Comparison of ENCODE assay signal across 10 mouse cellular contexts in genomic region chr1:23656302-23656701, GRCm38 (mm10).
DNase-seq lines count a peak whose midpoint lies in the region; ATAC-seq and TF ChIP-seq lines count a peak whose summit lies in the region.
"Had no signal": no experiment of that assay in that cellular context is flagged by ENCODE, and none has a peak within 500 bp of the region (broad histone marks: within the 10 kb centered on the region; RNA-seq: fewer than 3 reads in every experiment).

No protein-coding gene starts in this region.

- peak overlapping the region; percentile 4; the same call in 1 of the 2 replicates for H3K4me2 ChIP-seq in kidney, embryonic 16.5 days (replicated peaks; ENCODE audit: low read depth, low read length)
- H3K4me2 ChIP-seq in hindbrain, postnatal 0 days (ENCODE audit: low read depth, low read length), result peak overlapping the region; percentile 46
- peak overlapping the region; percentile 39 for H3K4me2 ChIP-seq in midbrain, embryonic 15.5 days

- H3K4me3 ChIP-seq in kidney, embryonic 16.5 days (ENCODE audit: low read length), result peak overlapping the region; percentile 6; the same call in 1 of the 2 replicates
- H3K4me3 ChIP-seq in hindbrain, postnatal 0 days (ENCODE audit: low read length), result no peak overlapping the region
- H3K4me3 ChIP-seq in midbrain, embryonic 15.5 days, result peak overlapping the region; percentile 6; the same call in 1 of the 2 replicates

- no peaks in the 10 kb centered on the region for H3K9me3 ChIP-seq in kidney, embryonic 16.5 days (ENCODE audit: low read length)
- H3K9me3 ChIP-seq in hindbrain, postnatal 0 days (ENCODE audit: low read length), result no peaks in the 10 kb centered on the region
- H3K9me3 ChIP-seq in midbrain, embryonic 15.5 days, result no peaks in the 10 kb centered on the region

- no peaks in the 10 kb centered on the region for H3K4me1 ChIP-seq in kidney, embryonic 16.5 days (ENCODE audit: insufficient read depth, low read length)
- 0 out of 2 replicates have a peak, but pooled peaks cover 6% of the 10 kb centered on the region for H3K4me1 ChIP-seq in hindbrain, postnatal 0 days (ENCODE audit: insufficient read depth, low read length)
- peaks cover 9% of the 10 kb centered on the region; the same call in 1 of the 2 replicates for H3K4me1 ChIP-seq in midbrain, embryonic 15.5 days

- no peak overlapping the region for H3K9ac ChIP-seq in kidney, embryonic 16.5 days (replicated peaks; ENCODE audit: low read length)
- no peak overlapping the region for H3K9ac ChIP-seq in hindbrain, postnatal 0 days (replicated peaks; ENCODE audit: low read length)
- H3K9ac ChIP-seq in midbrain, embryonic 15.5 days, result no peak overlapping the region
- H3K9ac ChIP-seq: liver, embryonic 14.5 days had no signal

- no peaks in the 10 kb centered on the region for H3K36me3 ChIP-seq in kidney, embryonic 16.5 days (ENCODE audit: insufficient read depth, low read length)
- H3K36me3 ChIP-seq in hindbrain, postnatal 0 days (ENCODE audit: insufficient read depth, low read length), result no peaks in the 10 kb centered on the region
- H3K36me3 ChIP-seq in midbrain, embryonic 15.5 days (replicated peaks), result no peaks in the 10 kb centered on the region

- 59% methylated on average over 12 of the region's 12 CpGs for WGBS in kidney, embryonic 16.5 days
- whole genome bisulfite sequencing in hindbrain, postnatal 0 days, result 16% methylated on average over 12 of the region's 12 CpGs
- WGBS in midbrain, embryonic 15.5 days, result 20% methylated on average over 12 of the region's 12 CpGs

- ATAC-seq in kidney, embryonic 16.5 days (ENCODE audit: low FRiP score, low TSS enrichment), result no peak
- 0 out of 2 replicates have a peak, but pooled peaks have one; percentile 46 for ATAC-seq in hindbrain, postnatal 0 days
- peak; percentile 89 for ATAC-seq in midbrain, embryonic 15.5 days (replicated peaks)
- ATAC-seq in activated CD4-positive, CD25-positive, alpha-beta regulatory T cell, adult 4 months, result no peak
- ATAC-seq: CD4-positive, CD25-positive, alpha-beta regulatory T cell, adult 4 months had no signal

- no peak overlapping the region for H3K27ac ChIP-seq in kidney, embryonic 16.5 days (ENCODE audit: low read length)
- peak overlapping the region; percentile 23; the same call in 1 of the 2 replicates for H3K27ac ChIP-seq in hindbrain, postnatal 0 days
- H3K27ac ChIP-seq in midbrain, embryonic 15.5 days, result peak overlapping the region; percentile 73
- H3K27ac ChIP-seq: liver, embryonic 14.5 days had no signal

- DNase-seq in kidney, adult 11 months, result no peak
- peak; percentile 37 for DNase-seq in embryo, embryonic 11 days
- peak; percentile 45 for DNase-seq in hindbrain, postnatal 0 days (ENCODE audit: low spot score)
- DNase-seq in heart, postnatal 14 days, result no peak
- DNase-seq in gastrocnemius, postnatal 14 days, result no peak

- intact Hi-C loops in heart, postnatal 14 days (cut with DNase I), result no loop called here
- intact Hi-C loops in gastrocnemius, postnatal 14 days (cut with DNase I; ENCODE audit: low total_unique reads), result no loop called here

- TF ChIP-seq CTCF in hindbrain, postnatal 0 days (IDR thresholded peaks at IDR 0.05; ENCODE audit: low read depth), result no peak

- H3K27me3 ChIP-seq in kidney, embryonic 16.5 days (ENCODE audit: insufficient read depth, low read length), result no peaks in the 10 kb centered on the region
- H3K27me3 ChIP-seq in hindbrain, postnatal 0 days (ENCODE audit: insufficient read depth, low read length), result no peaks in the 10 kb centered on the region
- no peaks in the 10 kb centered on the region for H3K27me3 ChIP-seq in midbrain, embryonic 15.5 days (replicated peaks)

Comparison
In these comparisons a context has a peak if more than half of its experiments do, and no peak if none do; other contexts are left out.
1. ATAC-seq: peak in hindbrain, postnatal 0 days (single experiment) and midbrain, embryonic 15.5 days (single experiment); none in kidney, embryonic 16.5 days (single experiment) and activated CD4-positive, CD25-positive, alpha-beta regulatory T cell, adult 4 months (single experiment).
2. DNase-seq: peak in embryo, embryonic 11 days (single experiment) and hindbrain, postnatal 0 days (single experiment); none in kidney, adult 11 months (single experiment), heart, postnatal 14 days (0 of 2) and gastrocnemius, postnatal 14 days (single experiment).
3. Peak in every context shown above with its lines, with median percentiles within 50 percentile points of each other: H3K4me2 ChIP-seq.